Mouse (Mus musculus) right cerebral cortex, postnatal 36 days (tissue): ENCODE measurements at regions not wholly inside any gene's neighbourhood (a gene's known extent, or its start where the extent isn't known, plus 50 kb on each side); places are given as distances from the start of the nearest gene placed in this dataset.
A peak's percentile ranks its signal among the peaks of the same experiment; 100 is the strongest.

Source experiments
- DNase-seq, 2 experiments: peaks; one replicate each; pipeline ENCODE4 v3.0.0; 2022; ENCODE audit warnings: low spot score in 2 of 2, mixed read lengths in 1 of 2

GRCm38 (mm10) chr1:137636947-137637346 is 538.6 kb downstream of the Ptprc start:
- DNase-seq, result no peak

- DNase-seq, result no peak
Observed at GRCm38 (mm10) chr1:137636321-137636944, 539.1 kb downstream of the Ptprc start.

- DNase-seq, result no peak
Observed at GRCm38 (mm10) chr1:137635781-137636180, 539.7 kb downstream of the Ptprc start.

- no peak for DNase-seq
Observed at GRCm38 (mm10) chr1:137631546-137631945, 544.0 kb downstream of the Ptprc start.

GRCm38 (mm10) chr1:137620672-137621071 is 554.8 kb downstream of the Ptprc start:
- no peak for DNase-seq

GRCm38 (mm10) chr1:137618231-137618630 is 557.3 kb downstream of the Ptprc start:
- peak; percentile 7 to 10 for DNase-seq

GRCm38 (mm10) chr1:137617513-137617912 is 558.0 kb downstream of the Ptprc start:
- peak; percentile 20 to 42 for DNase-seq

GRCm38 (mm10) chr1:137606716-137607115 is 568.8 kb downstream of the Ptprc start:
- DNase-seq, result no peak

GRCm38 (mm10) chr1:137605890-137606663 is 569.4 kb downstream of the Ptprc start:
- DNase-seq, result no peak

- no peak for DNase-seq
Observed at GRCm38 (mm10) chr1:137593732-137594131, 581.8 kb downstream of the Ptprc start.

GRCm38 (mm10) chr1:137591891-137592290 is 583.6 kb downstream of the Ptprc start:
- no peak for DNase-seq

- no peak for DNase-seq
Observed at GRCm38 (mm10) chr1:137591295-137591694, 584.2 kb downstream of the Ptprc start.

GRCm38 (mm10) chr1:137588304-137589300 is 586.9 kb downstream of the Ptprc start:
- DNase-seq, result peak in 1 of 2 experiments; percentile 10

GRCm38 (mm10) chr1:137587481-137588228 is 587.9 kb downstream of the Ptprc start:
- no peak for DNase-seq

- DNase-seq, result no peak
Observed at GRCm38 (mm10) chr1:137584696-137585095, 590.8 kb downstream of the Ptprc start.

GRCm38 (mm10) chr1:137584104-137584675 is 591.3 kb downstream of the Ptprc start:
- DNase-seq, result no peak

- no peak for DNase-seq
Observed at GRCm38 (mm10) chr1:137577639-137578038, 597.9 kb downstream of the Ptprc start.

GRCm38 (mm10) chr1:137576174-137576573 is 599.3 kb downstream of the Ptprc start:
- DNase-seq, result no peak

- no peak for DNase-seq
Observed at GRCm38 (mm10) chr1:137575380-137575779, 600.1 kb downstream of the Ptprc start.

GRCm38 (mm10) chr1:137571905-137572865 is 603.3 kb downstream of the Ptprc start:
- DNase-seq, result no peak
